9 mouse cellular contexts compared by ENCODE assay signal in genomic region chr16:94155041-94155653, GRCm38 (mm10).
A peak's percentile ranks its signal among the peaks of the same experiment; 100 is the strongest.
DNase-seq lines count a peak whose midpoint lies in the region.
"Had no signal": no experiment of that assay in that cellular context is flagged by ENCODE, and none has a peak within 500 bp of the region (broad histone marks: within the 10 kb centered on the region; RNA-seq: fewer than 3 reads in every experiment).

No protein-coding gene starts in this region.

- peaks cover 37% of the 10 kb centered on the region for H3K4me1 ChIP-seq in forebrain, embryonic 10.5 days

- H3K27me3 ChIP-seq in forebrain, embryonic 10.5 days (ENCODE audit: poor library complexity, severe bottlenecking): peaks cover 83% of the 10 kb centered on the region
- H3K27me3 ChIP-seq: CH12.LX had no signal

- peak; percentile 50 for DNase-seq in gastrocnemius, postnatal 14 days
- no peak for DNase-seq in gastrocnemius, adult 8-10 months (ENCODE audit: low spot score in 2 of 2)
- peak; percentile 11 for DNase-seq in NIH3T3 (ENCODE audit: low read depth)
- DNase-seq in forebrain, embryonic 10.5 days (ENCODE audit: extremely low spot score, low spot score): no peak
- peak; percentile 50 to 51 for DNase-seq in layer of hippocampus, adult 8-10 months (ENCODE audit: low spot score in 2 of 2)
- DNase-seq in skeletal muscle tissue, adult 2 months (ENCODE audit: low read depth, low spot score): peak; percentile 8
- no peak for DNase-seq in thymus, postnatal 14 days
- DNase-seq in lung, postnatal 36 days: no peak

- H3K36me3 ChIP-seq in forebrain, embryonic 10.5 days (replicated peaks): no peaks in the 10 kb centered on the region

- 19% methylated on average over 14 of the region's 14 CpGs for WGBS in forebrain, embryonic 10.5 days

- intact Hi-C loops in gastrocnemius, postnatal 14 days (cut with DNase I; ENCODE audit: low total_unique reads): no loop called here

- H3K4me3 ChIP-seq in forebrain, embryonic 10.5 days: peak overlapping the region; percentile 18; the same call in 1 of the 2 replicates

- peak overlapping the region; percentile 66 for H3K27ac ChIP-seq in forebrain, embryonic 10.5 days

- H3K9me3 ChIP-seq in forebrain, embryonic 10.5 days: no peaks in the 10 kb centered on the region

Comparison
In these comparisons a context has a peak if more than half of its experiments do, and no peak if none do; other contexts are left out.
1. DNase-seq: peak in gastrocnemius, postnatal 14 days (single experiment), NIH3T3 (single experiment), layer of hippocampus, adult 8-10 months (2 of 2) and skeletal muscle tissue, adult 2 months (single experiment); none in gastrocnemius, adult 8-10 months (0 of 2), forebrain, embryonic 10.5 days (single experiment), thymus, postnatal 14 days (single experiment) and lung, postnatal 36 days (single experiment).